Mouse (Mus musculus) hindbrain, postnatal 0 days (tissue): Measurements from ENCODE around the gene D1Ertd622e. TPM values are rescaled to one million over a fixed set of nuclear protein-coding genes. Genes with fewer than 3 reads are reported as not detected.

Source experiments
- ATAC-seq: fragments of 200-750 bp; cut with Nextera tagmentation; 2 replicates; pipeline ENCODE4 v1.8.0; 2017; ENCODE audit warnings: mild to moderate bottlenecking, moderate TSS enrichment, moderate library complexity
- DNase-seq: peaks from one replicate; pipeline ENCODE4 v3.0.0-alpha.2; 2015; ENCODE audit warnings: low spot score
- H3K27ac ChIP-seq: fragments of 300-500 bp; sonication (generic); 2 replicates; pipeline ENCODE4 v1.5.1; 2014; ENCODE audit warnings: mild to moderate bottlenecking
- H3K27me3 ChIP-seq: fragments of 300-500 bp; sonication (generic); 2 replicates; pipeline ENCODE4 v1.6.1; 2014; ENCODE audit warnings: low read length, mixed read lengths; ENCODE audit not compliant: insufficient read depth
- H3K36me3 ChIP-seq: fragments of 300-500 bp; sonication (generic); 2 replicates; pipeline ENCODE4 v1.6.1; 2014; ENCODE audit warnings: low read length, mixed read lengths; ENCODE audit not compliant: insufficient read depth
- H3K4me1 ChIP-seq: fragments of 300-500 bp; sonication (generic); 2 replicates; pipeline ENCODE4 v1.6.1; 2014; ENCODE audit warnings: antibody characterized with exemption, low read length, mixed read lengths; ENCODE audit not compliant: insufficient read depth
- H3K4me2 ChIP-seq: fragments of 300-500 bp; sonication (generic); 2 replicates; pipeline ENCODE4 v1.6.1; 2014; ENCODE audit warnings: low read depth, mild to moderate bottlenecking, low read length, moderate library complexity, mixed read lengths
- H3K4me3 ChIP-seq: fragments of 300-500 bp; sonication (generic); 2 replicates; pipeline ENCODE4 v1.5.1; 2014; ENCODE audit warnings: low read length
- H3K9ac ChIP-seq: fragments of 300-500 bp; sonication (generic); replicated peaks from 2 replicates; pipeline ENCODE4 v1.6.1; 2014; ENCODE audit warnings: mild to moderate bottlenecking, low read length, moderate library complexity, mixed read lengths
- H3K9me3 ChIP-seq: fragments of 300-500 bp; sonication (generic); 2 replicates; pipeline ENCODE4 v1.6.1; 2016; ENCODE audit warnings: low read length, mixed read lengths
- CTCF ChIP-seq: IDR thresholded peaks from 2 replicates; pipeline ENCODE4 v1.5.1; 2016; ENCODE audit warnings: antibody characterized with exemption, control low read depth, low read depth
- WGBS: fragments of 180-500 bp; shearing (Covaris S2); extraction: QIAGEN DNeasy Blood & Tissue Kit; methylation state at CpG from one replicate; pipeline ENCODE4 v1.1.7; 2014; 5-methylcytosine and 5-hydroxymethylcytosine counted together
- polyA plus RNA-seq: library from polyadenylated mRNA; unstranded; fragments of >200 nt; fragmentation: Nextera tagmentation; extraction: Ambion mirVana; gene quantifications from 2 replicates; pipeline ENCODE4 v1.2.1, GENCODE M21; 2015
- total RNA-seq: library from RNA; depleted of rRNA; stranded (reverse); fragments of >200 nt; gene quantifications from 2 replicates; pipeline ENCODE4 v1.2.3, GENCODE M21; 2014

D1Ertd622e gene
- total and polyA plus RNA-seq, 2 experiments from 2014 or later = 57.0 to 58.3 TPM

DNA sequence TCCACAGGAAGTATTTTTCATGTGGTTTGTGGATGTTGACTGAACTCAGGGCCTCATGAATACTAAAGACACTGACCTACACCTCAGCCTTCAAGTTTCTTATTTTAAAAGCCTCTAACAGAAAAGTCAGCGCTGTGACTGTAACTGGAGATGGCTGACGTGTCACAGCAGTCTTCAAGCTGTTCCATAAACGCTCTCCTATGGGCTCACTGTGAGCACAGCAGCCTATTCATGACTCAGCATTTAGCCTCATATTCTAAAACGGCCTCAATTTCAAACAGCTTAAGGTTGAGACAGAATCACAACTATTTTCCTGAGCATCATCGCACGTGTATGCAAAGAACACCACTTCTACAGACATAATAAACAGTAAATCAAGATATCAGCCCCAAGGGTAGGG lies 11.8 kb downstream of the D1Ertd622e start:
- H3K4me3 ChIP-seq = no peak overlapping the region
- WGBS = 48% methylated on average over 6 of the region's 6 CpGs
- H3K27ac ChIP-seq = no peak overlapping the region
- no peak overlapping the region for H3K9ac ChIP-seq
- H3K27me3 ChIP-seq = no peaks in the 10 kb centered on the region
- ATAC-seq = peak; percentile 64; the same call in 1 of the 2 replicates
- DNase-seq = peak; percentile 25
- no peaks in the 10 kb centered on the region; the same call in 1 of the 2 replicates for H3K4me1 ChIP-seq
- no peaks in the 10 kb centered on the region for H3K9me3 ChIP-seq
- H3K36me3 ChIP-seq = peaks cover 9% of the 10 kb centered on the region; the same call in 1 of the 2 replicates
- H3K4me2 ChIP-seq = no peak overlapping the region
- TF ChIP-seq CTCF = no peak

- 88% methylated on average over 1 of the region's 1 CpGs for WGBS
- peak; percentile 59 for TF ChIP-seq CTCF
- H3K36me3 ChIP-seq = peaks cover 9% of the 10 kb centered on the region; the same call in 1 of the 2 replicates
- no peak for DNase-seq
- H3K27ac ChIP-seq = no peak overlapping the region
- no peak overlapping the region for H3K4me2 ChIP-seq
- no peak overlapping the region for H3K9ac ChIP-seq
- H3K27me3 ChIP-seq = no peaks in the 10 kb centered on the region
- H3K4me3 ChIP-seq = no peak overlapping the region
- no peaks in the 10 kb centered on the region for H3K9me3 ChIP-seq
- H3K4me1 ChIP-seq = no peaks in the 10 kb centered on the region; the same call in 1 of the 2 replicates
- no peak for ATAC-seq
Measured at GRCm38 (mm10) chr1:97647037-97647436, 14.8 kb downstream of the D1Ertd622e start.

DNA sequence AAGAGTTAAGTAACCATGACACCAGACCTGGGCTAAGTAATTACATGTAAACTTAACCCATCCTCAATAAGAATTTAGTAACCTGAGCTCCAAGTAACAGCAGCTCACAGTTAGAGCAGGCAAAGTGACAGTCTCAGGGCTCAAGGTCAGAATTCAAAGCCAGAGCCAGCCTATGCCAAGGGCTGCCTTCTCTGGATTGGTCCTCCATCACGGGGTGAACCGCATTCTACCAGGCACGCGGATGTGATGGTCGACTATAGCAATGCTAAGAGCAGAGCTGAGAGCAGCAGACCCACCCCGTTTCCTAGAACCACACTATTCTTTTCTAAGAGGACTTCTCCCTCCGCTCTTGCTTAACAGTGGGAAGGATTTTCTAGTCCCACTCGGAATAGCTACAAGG lies 27.8 kb downstream of the D1Ertd622e start:
- no peak for TF ChIP-seq CTCF
- 90% methylated on average over 8 of the region's 8 CpGs for WGBS
- Histone ChIP-seq H3K27me3 (no peaks in the 10 kb centered on the region), H3K27ac (no peak overlapping the region), H3K4me3 (no peak overlapping the region), H3K4me1 (no peaks in the 10 kb centered on the region), H3K36me3 (no peaks in the 10 kb centered on the region), H3K4me2 (no peak overlapping the region), H3K9me3 (no peaks in the 10 kb centered on the region), H3K9ac (no peak overlapping the region)
- ATAC-seq (no peak), DNase-seq (no peak)

GRCm38 (mm10) chr1:97632545-97633256 lies 29.2 kb downstream of the D1Ertd622e start:
- no peak overlapping the region for H3K4me3 ChIP-seq
- H3K27ac ChIP-seq = no peak overlapping the region
- ATAC-seq = no peak
- no peaks in the 10 kb centered on the region for H3K27me3 ChIP-seq
- no peak for TF ChIP-seq CTCF
- H3K9me3 ChIP-seq = no peaks in the 10 kb centered on the region
- 93% methylated on average over 10 of the region's 11 CpGs for WGBS
- H3K4me2 ChIP-seq = no peak overlapping the region
- no peak for DNase-seq
- H3K4me1 ChIP-seq = no peaks in the 10 kb centered on the region
- H3K9ac ChIP-seq = no peak overlapping the region
- H3K36me3 ChIP-seq = no peaks in the 10 kb centered on the region

GRCm38 (mm10) chr1:97631843-97632470 lies 29.9 kb downstream of the D1Ertd622e start:
- Histone ChIP-seq H3K9me3 (no peaks in the 10 kb centered on the region), H3K36me3 (no peaks in the 10 kb centered on the region), H3K4me3 (no peak overlapping the region), H3K27me3 (no peaks in the 10 kb centered on the region), H3K4me1 (no peaks in the 10 kb centered on the region), H3K9ac (no peak overlapping the region), H3K4me2 (no peak overlapping the region), H3K27ac (no peak overlapping the region)
- 87% methylated on average over 5 of the region's 5 CpGs for WGBS
- ATAC-seq = no peak
- no peak for DNase-seq
- TF ChIP-seq CTCF = no peak

DNA sequence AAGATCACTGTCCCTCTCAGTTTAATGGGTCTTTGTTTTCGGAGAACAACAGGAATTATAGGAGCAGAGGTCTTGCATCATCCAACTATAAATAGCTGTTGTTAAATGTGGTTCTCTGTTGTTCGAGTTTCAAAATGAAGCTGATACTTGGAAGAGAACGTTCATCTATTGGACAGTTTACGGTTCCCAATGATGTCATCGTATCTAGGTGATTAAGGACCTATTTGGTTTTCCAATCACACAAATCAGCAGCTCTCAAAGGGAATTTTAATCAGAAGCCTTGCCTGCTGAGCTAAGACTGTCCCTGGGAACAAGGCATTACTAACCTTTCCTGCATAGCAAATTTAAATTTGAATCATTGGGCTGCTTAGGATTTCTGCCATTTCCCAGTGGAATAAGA lies 31.7 kb downstream of the D1Ertd622e start:
- H3K36me3 ChIP-seq = no peaks in the 10 kb centered on the region
- WGBS = 59% methylated on average over 5 of the region's 5 CpGs
- DNase-seq (peak; percentile 26), ATAC-seq (peak; percentile 40)
- TF ChIP-seq CTCF = no peak
- no peak overlapping the region for H3K4me3 ChIP-seq
- no peak overlapping the region for H3K9ac ChIP-seq
- H3K27me3 ChIP-seq = no peaks in the 10 kb centered on the region
- H3K27ac ChIP-seq = no peak overlapping the region
- no peak overlapping the region for H3K4me2 ChIP-seq
- no peaks in the 10 kb centered on the region for H3K9me3 ChIP-seq
- no peaks in the 10 kb centered on the region for H3K4me1 ChIP-seq

- DNase-seq (no peak), ATAC-seq (no peak)
- H3K36me3 ChIP-seq = no peaks in the 10 kb centered on the region
- H3K4me1 ChIP-seq = no peaks in the 10 kb centered on the region
- no peak overlapping the region for H3K4me3 ChIP-seq
- H3K9me3 ChIP-seq = no peaks in the 10 kb centered on the region
- H3K9ac ChIP-seq = no peak overlapping the region
- no peak overlapping the region for H3K27ac ChIP-seq
- no peaks in the 10 kb centered on the region for H3K27me3 ChIP-seq
- no peak overlapping the region for H3K4me2 ChIP-seq
- TF ChIP-seq CTCF = no peak
- 74% methylated on average over 7 of the region's 7 CpGs for WGBS
Measured at GRCm38 (mm10) chr1:97628859-97629258, 33.0 kb downstream of the D1Ertd622e start.
